Mouse (Mus musculus) MEL (cell line): Measurements from ENCODE around the gene Zfp449. TPM values are rescaled to one million over a fixed set of nuclear protein-coding genes. Genes with fewer than 3 reads are reported as not detected.

ENCODE experiments used
- DNase-seq: peaks from one replicate; pipeline ENCODE4 v3.0.0; 2011; ENCODE audit warnings: low read depth, low spot score
- H3K27ac ChIP-seq: 2 replicates; pipeline ENCODE4 v1.5.1; 2012; ENCODE audit warnings: low read depth, mild to moderate bottlenecking, control low read depth, low read length, moderate library complexity; ENCODE audit not compliant: control insufficient read depth
- H3K27me3 ChIP-seq, 2 experiments: fragments of 150-350 bp in 1 of 2; sonication (generic) in 1 of 2; 2 replicates each; pipeline ENCODE4 v1.6.1; 2012; ENCODE audit warnings: low read length in 2 of 2, mild to moderate bottlenecking in 2 of 2, improper control_type of control experiment in 1 of 2, moderate library complexity in 1 of 2; ENCODE audit not compliant: insufficient read depth in 2 of 2, control insufficient read depth in 1 of 2
- H3K36me3 ChIP-seq, 2 experiments: 2 replicates each; pipeline ENCODE4 v1.6.1; 2012 to 2014; ENCODE audit warnings: low read length in 2 of 2, improper control_type of control experiment in 1 of 2, inconsistent platforms in 1 of 2, mild to moderate bottlenecking in 1 of 2; ENCODE audit not compliant: insufficient read depth in 2 of 2, control insufficient read depth in 1 of 2
- H3K4me1 ChIP-seq, 2 experiments: fragments of 150-350 bp in 1 of 2; sonication (generic) in 1 of 2; 2 replicates each; pipeline ENCODE4 v1.6.1; 2012; ENCODE audit warnings: low read length in 2 of 2, improper control_type of control experiment in 1 of 2, mild to moderate bottlenecking in 1 of 2; ENCODE audit not compliant: insufficient read depth in 2 of 2, control insufficient read depth in 1 of 2
- H3K4me3 ChIP-seq, 2 experiments: fragments of 150-350 bp in 1 of 2; sonication (generic) in 1 of 2; 2 replicates each; pipeline ENCODE4 v1.5.1; 2012; ENCODE audit warnings: low read depth in 2 of 2, low read length in 2 of 2, mild to moderate bottlenecking in 2 of 2, moderate library complexity in 2 of 2, control low read depth in 1 of 2, improper control_type of control experiment in 1 of 2; ENCODE audit not compliant: control insufficient read depth in 1 of 2, insufficient read depth in 1 of 2
- H3K79me2 ChIP-seq: 2 replicates; pipeline ENCODE4 v1.6.1; 2012; ENCODE audit warnings: mild to moderate bottlenecking, low read length, moderate library complexity; ENCODE audit not compliant: control insufficient read depth, poor library complexity, insufficient read depth
- H3K9ac ChIP-seq: 2 replicates; pipeline ENCODE4 v1.6.1; 2012; ENCODE audit warnings: low read depth, mild to moderate bottlenecking, control low read depth, low read length, moderate library complexity; ENCODE audit not compliant: control insufficient read depth, poor library complexity, severe bottlenecking
- H3K9me3 ChIP-seq: fragments of 150-350 bp; sonication (generic); replicated peaks from 2 replicates; pipeline ENCODE4 v1.6.1; 2012; ENCODE audit warnings: mild to moderate bottlenecking, low read length, improper control_type of control experiment, moderate library complexity; ENCODE audit not compliant: insufficient read depth
- BHLHE40 ChIP-seq: IDR thresholded peaks from 2 replicates; pipeline ENCODE4 v1.6.1; 2012; ENCODE audit warnings: low read depth, mild to moderate bottlenecking, inconsistent platforms, low read length, improper control_type of control experiment, borderline replicate concordance
- CHD1 ChIP-seq: IDR thresholded peaks from 2 replicates; pipeline ENCODE4 v1.6.1; 2012; ENCODE audit warnings: low read depth, mild to moderate bottlenecking, inconsistent platforms, low read length, improper control_type of control experiment
- CHD2 ChIP-seq: IDR thresholded peaks from 2 replicates; pipeline ENCODE4 v1.6.1; 2011; ENCODE audit warnings: low read length, improper control_type of control experiment
- EP300 ChIP-seq, 2 experiments: IDR thresholded peaks; 2 replicates each; pipeline ENCODE4 v1.6.1; 2011; ENCODE audit warnings: improper control_type of control experiment in 2 of 2, low read length in 2 of 2, low read depth in 1 of 2, mild to moderate bottlenecking in 1 of 2
- ETS1 ChIP-seq: IDR thresholded peaks from 2 replicates; pipeline ENCODE4 v1.6.1; 2012; ENCODE audit warnings: low read depth, mild to moderate bottlenecking, inconsistent platforms, low read length, improper control_type of control experiment, moderate library complexity
- GATA1 ChIP-seq: IDR thresholded peaks from 2 replicates; pipeline ENCODE4 v1.6.1; 2011; ENCODE audit warnings: low read depth, low read length, improper control_type of control experiment
- HCFC1 ChIP-seq: IDR thresholded peaks from 2 replicates; pipeline ENCODE4 v1.6.1; 2012; ENCODE audit warnings: low read depth, mild to moderate bottlenecking, inconsistent platforms, low read length, improper control_type of control experiment, moderate library complexity
- JUND ChIP-seq: IDR thresholded peaks from 2 replicates; pipeline ENCODE4 v1.6.1; 2011; ENCODE audit warnings: low read depth, mild to moderate bottlenecking, improper control_type of control experiment, low read length
- KAT2A ChIP-seq: conservative IDR thresholded peaks from 2 replicates; pipeline ENCODE4 v1.6.1; 2012; ENCODE audit warnings: low read depth, low read length, improper control_type of control experiment, inconsistent platforms
- MAZ ChIP-seq: IDR thresholded peaks from 2 replicates; pipeline ENCODE4 v1.6.1; 2012; ENCODE audit warnings: low read depth, mild to moderate bottlenecking, inconsistent platforms, low read length, improper control_type of control experiment
- MEF2A ChIP-seq: IDR thresholded peaks from 2 replicates; pipeline ENCODE4 v1.6.1; 2014; ENCODE audit warnings: low read depth, mild to moderate bottlenecking, inconsistent platforms, low read length, improper control_type of control experiment; ENCODE audit not compliant: poor library complexity, insufficient replicate concordance, severe bottlenecking; ENCODE audit errors: extremely low read depth
- MYC ChIP-seq: IDR thresholded peaks from 2 replicates; pipeline ENCODE4 v1.6.1; 2011; ENCODE audit warnings: low read depth, mild to moderate bottlenecking, low read length, improper control_type of control experiment, moderate library complexity
- POLR2A ChIP-seq, 2 experiments: IDR thresholded peaks; 2 replicates each; pipeline ENCODE4 v1.6.1; 2011 to 2012; ENCODE audit warnings: low read length in 2 of 2, mild to moderate bottlenecking in 2 of 2, control low read depth in 1 of 2, improper control_type of control experiment in 1 of 2, low read depth in 1 of 2, moderate library complexity in 1 of 2; ENCODE audit not compliant: control insufficient read depth in 1 of 2, insufficient read depth in 1 of 2, poor library complexity in 1 of 2
- POLR2AphosphoS5 ChIP-seq: IDR thresholded peaks from 2 replicates; pipeline ENCODE4 v1.6.1; 2012; ENCODE audit warnings: low read depth, borderline replicate concordance, mild to moderate bottlenecking, inconsistent platforms, low read length, moderate library complexity, mixed read lengths
- SIN3A ChIP-seq: IDR thresholded peaks from 2 replicates; pipeline ENCODE4 v1.6.1; 2012; ENCODE audit warnings: low read length, improper control_type of control experiment, inconsistent platforms
- TAL1 ChIP-seq: IDR thresholded peaks from 2 replicates; pipeline ENCODE4 v1.6.1; 2012; ENCODE audit warnings: mild to moderate bottlenecking, inconsistent platforms, low read length, moderate library complexity, mixed read lengths
- TBP ChIP-seq: IDR thresholded peaks from 2 replicates; pipeline ENCODE4 v1.8.0; 2011; ENCODE audit warnings: low read depth, low read length, improper control_type of control experiment
- USF1 ChIP-seq: IDR thresholded peaks from 2 replicates; pipeline ENCODE4 v1.6.1; 2014; ENCODE audit warnings: low read depth, mild to moderate bottlenecking, inconsistent platforms, low read length, improper control_type of control experiment, moderate library complexity
- USF2 ChIP-seq, 2 experiments: IDR thresholded peaks; 2 replicates each; pipeline ENCODE4 v1.6.1; 2011 to 2012; ENCODE audit warnings: improper control_type of control experiment in 2 of 2, low read length in 2 of 2, borderline replicate concordance in 1 of 2, inconsistent platforms in 1 of 2, low read depth in 1 of 2, mild to moderate bottlenecking in 1 of 2; ENCODE audit not compliant: insufficient read depth in 1 of 2
- ZKSCAN1 ChIP-seq: IDR thresholded peaks from 2 replicates; pipeline ENCODE4 v1.6.1; 2012; ENCODE audit warnings: low read depth, mild to moderate bottlenecking, inconsistent platforms, low read length, improper control_type of control experiment, moderate library complexity
- ZNF384 ChIP-seq: IDR thresholded peaks from 2 replicates; pipeline ENCODE4 v1.6.1; 2012; ENCODE audit warnings: low read depth, mild to moderate bottlenecking, inconsistent platforms, low read length, improper control_type of control experiment
- polyA plus RNA-seq, 2 experiments: library from polyadenylated mRNA; stranded (reverse) in 1 of 2; unstranded in 1 of 2; fragments of >175 nt in 1 of 2; fragments of >200 nt in 1 of 2; gene quantifications; 2 replicates each; pipeline versions ENCODE4 v1.2.1 to v1.2.4; 2012; ENCODE audit warnings: low replicate concordance in 2 of 2, low read depth in 1 of 2; ENCODE audit not compliant: insufficient read length in 2 of 2, insufficient read depth in 1 of 2, missing spikeins in 1 of 2
- total RNA-seq: library from RNA; depleted of rRNA; stranded (reverse); fragments of 300-350 nt; gene quantifications from 2 replicates; pipeline ENCODE4 v1.2.3, GENCODE M21; 2012

Zfp449 gene
- total and polyA plus RNA-seq, 3 experiments, result 1.5 TPM; not detected in 1

GRCm38 (mm10) chrX:56384142-56384541, 37.9 kb downstream of the Zfp449 start:
- no peak overlapping the region for H3K9ac ChIP-seq
- H3K4me1 ChIP-seq, result no peaks in the 10 kb centered on the region
- no peak overlapping the region for H3K4me3 ChIP-seq
- peak; percentile 38 for DNase-seq
- H3K27me3 ChIP-seq, result no peaks in the 10 kb centered on the region
- H3K9me3 ChIP-seq, result no peaks in the 10 kb centered on the region
- TF ChIP-seq ZNF384 (peak; percentile 85), HCFC1 (no peak), USF1 (no peak), CHD1 (no peak), USF2 (IDR thresholded peaks at IDR 0.05; ENCODE audit: borderline replicate concordance in 1 of 2, insufficient read depth in 1 of 2, low read depth in 1 of 2, low read length in 2 of 2) (no peak), GATA1 (no peak)
- no peaks in the 10 kb centered on the region for H3K36me3 ChIP-seq
- no peaks in the 10 kb centered on the region for H3K79me2 ChIP-seq
- no peak overlapping the region for H3K27ac ChIP-seq

GRCm38 (mm10) chrX:56404646-56405045, 58.4 kb downstream of the Zfp449 start:
- H3K36me3 ChIP-seq, result no peaks in the 10 kb centered on the region

GRCm38 (mm10) chrX:56405482-56405881, 59.3 kb downstream of the Zfp449 start:
- Histone ChIP-seq H3K9ac (no peak overlapping the region), H3K27me3 (no peaks in the 10 kb centered on the region), H3K36me3 (no peaks in the 10 kb centered on the region), H3K4me3 (no peak overlapping the region), H3K27ac (no peak overlapping the region), H3K79me2 (no peaks in the 10 kb centered on the region), H3K4me1 (no peaks in the 10 kb centered on the region), H3K9me3 (no peaks in the 10 kb centered on the region)
- no peak for DNase-seq
- TF ChIP-seq KAT2A (no peak), ETS1 (no peak), HCFC1 (no peak), CHD2 (no peak), EP300 (IDR thresholded peaks at IDR 0.05; ENCODE audit: low read depth in 1 of 2, low read length in 2 of 2) (no peak; a peak in 1 of 4 replicates), SIN3A (no peak), TBP (no peak), GATA1 (no peak), TAL1 (no peak), ZKSCAN1 (no peak)

More at GRCm38 (mm10) chrX:56404646-56405045, 58.4 kb downstream of the Zfp449 start:
- H3K4me1 ChIP-seq, result no peaks in the 10 kb centered on the region
- no peak overlapping the region for H3K27ac ChIP-seq
- no peak overlapping the region for H3K9ac ChIP-seq
- H3K79me2 ChIP-seq, result no peaks in the 10 kb centered on the region
- H3K27me3 ChIP-seq, result no peaks in the 10 kb centered on the region
- DNase-seq, result peak; percentile 43
- TF ChIP-seq POLR2AphosphoS5 (no peak), MYC (no peak), TBP (no peak), BHLHE40 (no peak), MAZ (no peak), POLR2A (IDR thresholded peaks at IDR 0.05; ENCODE audit: control insufficient read depth in 1 of 2, insufficient read depth in 1 of 2, low read depth in 1 of 2, low read length in 2 of 2, poor library complexity in 1 of 2) (no peak), MEF2A (no peak), JUND (no peak), ETS1 (no peak), GATA1 (no peak), USF1 (no peak)
- no peaks in the 10 kb centered on the region for H3K9me3 ChIP-seq
- no peak overlapping the region for H3K4me3 ChIP-seq
